Mouse (Mus musculus) kidney, adult 10 weeks (tissue): ENCODE results near the gene Gtse1. TPM values are rescaled to one million over a fixed set of nuclear protein-coding genes. Genes with fewer than 3 reads are reported as not detected.

Source experiments
- polyA plus RNA-seq: library from polyadenylated mRNA; stranded (reverse); fragments of 350-450 nt; fragmentation: Illumina TruSeq; extraction: RNeasy Lipid Tissue Mini Kit (QIAGEN cat#74804); gene quantifications from one replicate; pipeline ENCODE4 v1.2.3, GENCODE M21; 2014; ENCODE audit warnings: low read depth, low replicate concordance

Gtse1 gene
- not detected for polyA plus RNA-seq

GRCm38 (mm10) chr15:85859490-85860031, at the start of gene Gtse1:
Gtse1 (plus strand) TSS chr15:85859745.

GRCm38 (mm10) chr15:85811535-85812277, 47.8 kb upstream of the Gtse1 start, which contains the start of gene Cdpf1:
Cdpf1 (minus strand) TSS chr15:85811697.

GRCm38 (mm10) chr15:85821203-85822010, 38.1 kb upstream of the Gtse1 start, which contains the start of gene Pkdrej:
Pkdrej (minus strand) TSS chr15:85821734.

GRCm38 (mm10) chr15:85831954-85832590, 27.5 kb upstream of the Gtse1 start, which contains the start of gene Ttc38:
Ttc38 (plus strand) TSS chr15:85832306.

GRCm38 (mm10) chr15:85878848-85879497, 19.4 kb downstream of the Gtse1 start, which contains the start of gene Trmu:
Trmu (plus strand) TSS chr15:85879312.

Other genes with a start within 250 kb of the Gtse1 start
- 19.4 TPM for gene Ppara, start 124.8 kb upstream of the Gtse1 start, polyA plus RNA-seq
- gene Cdpf1, start 48.0 kb upstream of the Gtse1 start, polyA plus RNA-seq: 3.4 TPM
- 0.08 TPM for gene Pkdrej, start 38.0 kb upstream of the Gtse1 start, polyA plus RNA-seq
- gene Ttc38, start 27.4 kb upstream of the Gtse1 start, polyA plus RNA-seq: 13.4 TPM
- gene Trmu, start 19.6 kb downstream of the Gtse1 start, polyA plus RNA-seq: 10.5 TPM
- 0.89 TPM for gene Celsr1, start 174.0 kb downstream of the Gtse1 start, polyA plus RNA-seq
- 2.1 TPM for gene Gramd4, start 197.9 kb downstream of the Gtse1 start, polyA plus RNA-seq